Mouse (Mus musculus): ENCODE data around the gene Nectin1.

Nectin1 gene

GRCm38 (mm10) chr9:43741277-43741676, 2.5 kb upstream of the Nectin1 start:
- DNase-seq (ENCODE audit: low read depth), result no peak

GRCm38 (mm10) chr9:43742066-43742465, 1.7 kb upstream of the Nectin1 start:
- no peak for DNase-seq (ENCODE audit: low read depth)

- DNase-seq (ENCODE audit: low read depth), result no peak
Observed at GRCm38 (mm10) chr9:43742902-43743646, 710 bp upstream of the Nectin1 start.

GRCm38 (mm10) chr9:43744138-43744981, 576 bp downstream of the Nectin1 start:
- DNase-seq (ENCODE audit: low read depth), result no peak

GRCm38 (mm10) chr9:43745051-43745792, 1.4 kb downstream of the Nectin1 start:
- DNase-seq (ENCODE audit: low read depth), result no peak

- no peak for DNase-seq (ENCODE audit: low read depth)
Observed at GRCm38 (mm10) chr9:43745951-43746703, 2.3 kb downstream of the Nectin1 start.

- no peak for DNase-seq (ENCODE audit: low read depth)
Observed at GRCm38 (mm10) chr9:43747710-43748109, 3.9 kb downstream of the Nectin1 start.

GRCm38 (mm10) chr9:43748519-43748918, 4.7 kb downstream of the Nectin1 start:
- no peak for DNase-seq (ENCODE audit: low read depth)

GRCm38 (mm10) chr9:43750053-43750452, 6.3 kb downstream of the Nectin1 start:
- DNase-seq (ENCODE audit: low read depth), result no peak

GRCm38 (mm10) chr9:43751111-43751510, 7.3 kb downstream of the Nectin1 start:
- no peak for DNase-seq (ENCODE audit: low read depth)

GRCm38 (mm10) chr9:43753481-43753880, 9.7 kb downstream of the Nectin1 start:
- no peak for DNase-seq (ENCODE audit: low read depth)

GRCm38 (mm10) chr9:43754083-43754482, 10.3 kb downstream of the Nectin1 start:
- DNase-seq (ENCODE audit: low read depth), result no peak

GRCm38 (mm10) chr9:43754768-43755197, 11.0 kb downstream of the Nectin1 start:
- DNase-seq (ENCODE audit: low read depth), result no peak

GRCm38 (mm10) chr9:43755464-43755863, 11.7 kb downstream of the Nectin1 start:
- no peak for DNase-seq (ENCODE audit: low read depth)

GRCm38 (mm10) chr9:43755928-43756327, 12.1 kb downstream of the Nectin1 start:
- no peak for DNase-seq (ENCODE audit: low read depth)

GRCm38 (mm10) chr9:43757225-43757624, 13.4 kb downstream of the Nectin1 start:
- no peak for DNase-seq (ENCODE audit: low read depth)

GRCm38 (mm10) chr9:43757972-43758965, 14.5 kb downstream of the Nectin1 start:
- no peak for DNase-seq (ENCODE audit: low read depth)

- DNase-seq (ENCODE audit: low read depth), result no peak
Observed at GRCm38 (mm10) chr9:43760078-43760477, 16.3 kb downstream of the Nectin1 start.

- DNase-seq (ENCODE audit: low read depth), result no peak
Observed at GRCm38 (mm10) chr9:43761181-43761820, 17.5 kb downstream of the Nectin1 start.

- DNase-seq (ENCODE audit: low read depth), result no peak
Observed at GRCm38 (mm10) chr9:43761941-43762340, 18.2 kb downstream of the Nectin1 start.

Data from c-Kit-positive CD71-negative TER-119-negative erythroid progenitor cells, embryonic 14.5 days (primary cell).